Mouse (Mus musculus): ENCODE measurements around the gene Relb. TPM values are rescaled to one million over a fixed set of nuclear protein-coding genes. Genes with fewer than 3 reads are reported as not detected.

Gene Relb
- polyA plus RNA-seq, 1 experiment from 2014 or later: 5.9 TPM

DNA sequence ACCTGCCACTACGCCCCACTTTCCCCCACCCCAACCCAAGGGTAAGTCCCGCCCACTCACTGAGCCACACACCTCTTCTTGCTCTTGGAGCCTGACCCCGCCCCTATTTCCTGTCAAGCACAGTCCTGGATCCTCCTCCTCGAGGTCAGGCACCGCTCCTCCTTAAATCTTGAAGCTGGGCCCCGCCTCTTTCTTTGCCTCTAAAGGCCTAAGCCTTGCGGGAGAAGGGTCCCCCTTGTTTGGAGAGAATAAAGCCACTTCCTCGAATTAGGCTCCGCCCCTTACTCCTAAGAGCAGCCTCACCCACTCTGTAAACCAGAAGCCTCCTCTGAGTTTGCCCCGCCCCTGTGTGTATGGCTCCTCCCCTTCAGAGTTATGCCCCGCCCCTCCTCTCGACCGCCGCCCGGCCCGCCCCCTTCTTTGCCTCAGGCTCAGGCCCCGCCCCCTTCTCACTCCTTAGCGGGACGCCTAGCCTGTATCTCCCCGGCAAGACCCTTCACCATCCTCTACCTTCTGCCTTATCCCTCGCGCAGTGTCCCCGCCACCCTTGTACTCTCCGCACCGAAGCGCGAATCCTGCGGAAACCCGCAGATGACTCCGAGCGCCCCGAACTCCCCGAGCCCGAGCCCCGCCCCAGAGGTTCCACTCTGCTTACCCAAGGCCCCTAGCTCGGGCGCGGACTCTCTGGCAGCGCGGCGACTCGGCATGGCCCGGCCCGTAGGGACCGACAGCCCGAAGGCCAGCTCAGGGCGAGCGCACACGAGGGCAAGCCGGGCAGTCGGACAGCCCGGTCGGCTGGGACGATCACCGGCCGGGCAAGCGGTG is 490 bp downstream of the Relb start:
- Histone ChIP-seq H3K27me3 (0 out of 2 replicates have a peak, but pooled peaks cover 2% of the 10 kb centered on the region), H3K9ac (peak overlapping the region; percentile 59), H3K36me3 (peaks cover 18% of the 10 kb centered on the region), H3K4me1 (peaks cover 4% of the 10 kb centered on the region; the same call in 1 of the 2 replicates), H3K9me3 (replicated peaks) (no peaks in the 10 kb centered on the region), H3K4me2 (replicated peaks) (peak overlapping the region; percentile 93), H3K4me3 (peak overlapping the region; percentile 80), H3K27ac (peak overlapping the region; percentile 84)
- under 1% methylated on average over 57 of the region's 57 CpGs for WGBS
- peak; percentile 91 for ATAC-seq (ENCODE audit: low FRiP score)

GRCm38 (mm10) chr7:19628192-19628535 is 1.1 kb downstream of the Relb start:
- no peak for ATAC-seq (ENCODE audit: low FRiP score)
- peak overlapping the region; percentile 80 for H3K4me3 ChIP-seq
- H3K9ac ChIP-seq: no peak overlapping the region
- peak overlapping the region; percentile 93 for H3K4me2 ChIP-seq (replicated peaks)
- 0 out of 2 replicates have a peak, but pooled peaks cover 2% of the 10 kb centered on the region for H3K27me3 ChIP-seq
- H3K36me3 ChIP-seq: peaks cover 12% of the 10 kb centered on the region
- H3K9me3 ChIP-seq (replicated peaks): no peaks in the 10 kb centered on the region
- H3K27ac ChIP-seq: peak overlapping the region; percentile 84; the same call in 1 of the 2 replicates
- peaks cover 4% of the 10 kb centered on the region; the same call in 1 of the 2 replicates for H3K4me1 ChIP-seq
- WGBS: 15% methylated on average over 17 of the region's 17 CpGs

DNA sequence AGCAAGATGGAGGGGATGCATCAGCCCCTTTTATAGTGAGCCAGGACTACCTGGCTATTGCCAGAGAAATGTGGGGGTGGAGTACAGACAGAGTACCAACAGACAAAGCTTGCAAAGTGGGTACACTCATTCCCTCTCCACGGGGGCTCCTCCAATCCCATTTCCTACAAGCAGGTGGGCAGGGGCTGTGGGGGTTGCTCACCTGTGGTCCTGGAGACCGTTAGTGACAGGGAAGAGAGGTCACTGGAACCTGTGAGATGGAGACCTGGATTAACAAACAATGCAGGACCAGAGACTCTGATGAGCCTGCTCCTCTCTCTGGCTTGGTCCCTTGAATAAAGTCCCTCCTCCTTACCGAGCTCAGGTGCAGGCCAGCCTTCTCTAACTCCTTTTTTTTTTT is 1.5 kb downstream of the Relb start:
- peaks cover 8% of the 10 kb centered on the region for H3K36me3 ChIP-seq
- no peak for ATAC-seq (ENCODE audit: low FRiP score)
- H3K9ac ChIP-seq: no peak overlapping the region
- H3K4me3 ChIP-seq: no peak overlapping the region
- peaks cover 4% of the 10 kb centered on the region; the same call in 1 of the 2 replicates for H3K4me1 ChIP-seq
- peak overlapping the region; percentile 93; the same call in 1 of the 2 replicates for H3K4me2 ChIP-seq (replicated peaks)
- no peak overlapping the region for H3K27ac ChIP-seq
- 67% methylated on average over 3 of the region's 3 CpGs for WGBS
- H3K9me3 ChIP-seq (replicated peaks): no peaks in the 10 kb centered on the region
- 0 out of 2 replicates have a peak, but pooled peaks cover 2% of the 10 kb centered on the region for H3K27me3 ChIP-seq

- H3K27ac ChIP-seq: no peak overlapping the region
- H3K27me3 ChIP-seq: peaks cover 3% of the 10 kb centered on the region; the same call in 1 of the 2 replicates
- H3K4me3 ChIP-seq: no peak overlapping the region
- H3K9ac ChIP-seq: no peak overlapping the region
- H3K9me3 ChIP-seq (replicated peaks): no peaks in the 10 kb centered on the region
- ATAC-seq (ENCODE audit: low FRiP score): no peak
- H3K36me3 ChIP-seq: no peaks in the 10 kb centered on the region
- H3K4me1 ChIP-seq: peaks cover 5% of the 10 kb centered on the region; the same call in 1 of the 2 replicates
- H3K4me2 ChIP-seq (replicated peaks): no peak overlapping the region
- 71% methylated on average over 2 of the region's 2 CpGs for WGBS
Measured at GRCm38 (mm10) chr7:19623433-19623832, 5.8 kb downstream of the Relb start.

GRCm38 (mm10) chr7:19622241-19622640 is 7.0 kb downstream of the Relb start:
- no peak overlapping the region for H3K27ac ChIP-seq
- H3K4me1 ChIP-seq: peaks cover 5% of the 10 kb centered on the region; the same call in 1 of the 2 replicates
- no peak overlapping the region for H3K9ac ChIP-seq
- no peak for ATAC-seq (ENCODE audit: low FRiP score)
- no peak overlapping the region for H3K4me2 ChIP-seq (replicated peaks)
- H3K4me3 ChIP-seq: no peak overlapping the region
- no peaks in the 10 kb centered on the region for H3K9me3 ChIP-seq (replicated peaks)
- WGBS: 39% methylated on average over 6 of the region's 6 CpGs
- H3K36me3 ChIP-seq: no peaks in the 10 kb centered on the region
- peaks cover 3% of the 10 kb centered on the region; the same call in 1 of the 2 replicates for H3K27me3 ChIP-seq

DNA sequence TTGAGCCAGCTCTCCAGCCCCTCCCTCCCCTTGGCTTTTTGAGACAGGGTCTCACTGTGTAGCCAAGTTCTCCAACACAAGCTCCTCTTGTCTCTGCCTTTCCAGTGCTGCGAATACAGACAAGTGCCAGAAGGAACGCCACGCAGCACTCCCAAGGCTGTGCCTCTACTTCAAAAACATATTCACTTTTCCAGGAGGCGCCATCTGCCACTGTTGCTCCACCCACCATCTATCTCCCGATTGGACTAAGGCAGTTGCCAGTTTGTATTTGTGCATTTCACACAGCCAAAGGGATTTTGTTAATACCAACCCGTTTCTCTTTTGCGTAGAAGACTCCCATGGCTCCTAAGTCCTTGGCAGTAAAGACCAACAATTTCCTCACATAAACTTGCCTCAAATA is 8.4 kb downstream of the Relb start:
- Histone ChIP-seq H3K4me2 (replicated peaks) (no peak overlapping the region), H3K4me3 (no peak overlapping the region), H3K9ac (no peak overlapping the region), H3K27ac (no peak overlapping the region), H3K9me3 (replicated peaks) (no peaks in the 10 kb centered on the region), H3K36me3 (no peaks in the 10 kb centered on the region), H3K4me1 (peaks cover 5% of the 10 kb centered on the region; the same call in 1 of the 2 replicates), H3K27me3 (peaks cover 3% of the 10 kb centered on the region; the same call in 1 of the 2 replicates)
- ATAC-seq (ENCODE audit: low FRiP score): no peak
- 94% methylated on average over 7 of the region's 7 CpGs for WGBS

- H3K27ac ChIP-seq: peak overlapping the region; percentile 58; the same call in 1 of the 2 replicates
- peak overlapping the region; percentile 57 for H3K4me2 ChIP-seq (replicated peaks)
- H3K4me1 ChIP-seq: peaks cover 5% of the 10 kb centered on the region; the same call in 1 of the 2 replicates
- no peaks in the 10 kb centered on the region for H3K36me3 ChIP-seq
- no peaks in the 10 kb centered on the region for H3K9me3 ChIP-seq (replicated peaks)
- peak; percentile 85 for ATAC-seq (ENCODE audit: low FRiP score)
- H3K9ac ChIP-seq: peak overlapping the region; percentile 51
- peaks cover 3% of the 10 kb centered on the region; the same call in 1 of the 2 replicates for H3K27me3 ChIP-seq
- WGBS: 4% methylated on average over 35 of the region's 35 CpGs
- H3K4me3 ChIP-seq: peak overlapping the region; percentile 33
Measured at GRCm38 (mm10) chr7:19619004-19619801, 10.0 kb downstream of the Relb start.

DNA sequence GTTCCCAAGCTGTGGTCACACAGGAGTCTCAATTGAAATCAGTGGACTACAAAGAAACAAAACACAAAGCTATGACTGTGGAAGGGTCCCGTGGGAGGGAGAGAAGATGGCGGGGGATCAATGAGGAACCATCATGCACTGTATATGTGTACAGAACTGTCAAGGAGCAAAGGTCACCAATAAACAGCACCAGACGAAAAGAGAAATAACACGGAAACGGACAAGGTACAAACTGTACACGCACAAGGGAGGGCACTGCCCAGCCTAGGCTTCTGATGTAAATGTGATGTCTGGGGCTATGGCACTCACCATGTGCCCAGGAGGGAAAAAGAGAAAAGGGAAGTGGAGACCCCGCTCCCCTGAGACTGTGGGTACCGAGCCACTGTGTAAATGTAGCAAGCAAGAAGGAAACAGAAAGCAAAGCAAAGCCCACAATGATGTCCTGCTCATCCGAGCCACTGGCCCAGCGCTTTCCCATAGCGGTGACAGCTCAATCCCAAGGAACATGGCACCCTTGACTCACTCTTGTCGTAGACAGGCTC is 14.1 kb downstream of the Relb start:
- Histone ChIP-seq H3K36me3 (no peaks in the 10 kb centered on the region), H3K9ac (no peak overlapping the region), H3K4me1 (peaks cover 5% of the 10 kb centered on the region; the same call in 1 of the 2 replicates), H3K4me2 (replicated peaks) (no peak overlapping the region), H3K4me3 (no peak overlapping the region), H3K27ac (no peak overlapping the region), H3K27me3 (peaks cover under 1% of the 10 kb centered on the region; the same call in 1 of the 2 replicates), H3K9me3 (replicated peaks) (no peaks in the 10 kb centered on the region)
- 92% methylated on average over 12 of the region's 12 CpGs for WGBS
- no peak for ATAC-seq (ENCODE audit: low FRiP score)

- H3K27me3 ChIP-seq: no peaks in the 10 kb centered on the region
- H3K27ac ChIP-seq: no peak overlapping the region
- H3K9me3 ChIP-seq (replicated peaks): no peaks in the 10 kb centered on the region
- H3K4me3 ChIP-seq: no peak overlapping the region
- no peak overlapping the region for H3K9ac ChIP-seq
- 76% methylated on average over 5 of the region's 5 CpGs for WGBS
- ATAC-seq (ENCODE audit: low FRiP score): no peak
- H3K4me2 ChIP-seq (replicated peaks): no peak overlapping the region
- H3K36me3 ChIP-seq: no peaks in the 10 kb centered on the region
- no peaks in the 10 kb centered on the region for H3K4me1 ChIP-seq
Measured at GRCm38 (mm10) chr7:19610969-19611368, 18.3 kb downstream of the Relb start.

- H3K4me1 ChIP-seq: no peaks in the 10 kb centered on the region
- no peaks in the 10 kb centered on the region for H3K36me3 ChIP-seq
- H3K9ac ChIP-seq: no peak overlapping the region
- no peak overlapping the region for H3K4me2 ChIP-seq (replicated peaks)
- 91% methylated on average over 12 of the region's 12 CpGs for WGBS
- no peaks in the 10 kb centered on the region for H3K27me3 ChIP-seq
- no peak overlapping the region for H3K27ac ChIP-seq
- no peak for ATAC-seq (ENCODE audit: low FRiP score)
- no peak overlapping the region for H3K4me3 ChIP-seq
- no peaks in the 10 kb centered on the region for H3K9me3 ChIP-seq (replicated peaks)
Measured at GRCm38 (mm10) chr7:19609641-19610332, 19.5 kb downstream of the Relb start.

DNA sequence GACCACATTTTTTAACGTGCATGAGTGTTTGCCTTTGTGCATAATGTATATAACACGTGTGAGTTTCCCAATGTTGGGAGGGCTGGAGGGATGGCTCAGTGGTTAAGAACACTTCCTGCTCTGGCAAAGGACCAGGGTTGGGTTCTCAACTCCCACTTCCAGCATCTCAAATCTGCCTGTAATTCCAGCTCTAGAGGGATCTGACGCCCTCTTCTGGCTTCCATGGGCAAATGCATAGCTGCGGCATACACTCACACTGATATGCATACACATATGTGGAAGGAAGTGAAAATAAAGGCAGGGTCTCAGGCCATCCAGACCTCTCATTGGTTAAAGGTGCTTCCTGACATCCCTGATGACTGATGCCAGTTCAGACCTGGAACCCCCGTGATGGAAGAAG is 21.9 kb downstream of the Relb start:
- Histone ChIP-seq H3K9ac (no peak overlapping the region), H3K27ac (no peak overlapping the region), H3K27me3 (no peaks in the 10 kb centered on the region), H3K4me2 (replicated peaks) (no peak overlapping the region), H3K4me3 (no peak overlapping the region), H3K9me3 (replicated peaks) (no peaks in the 10 kb centered on the region), H3K36me3 (0 out of 2 replicates have a peak, but pooled peaks cover 3% of the 10 kb centered on the region), H3K4me1 (peaks cover 15% of the 10 kb centered on the region)
- 80% methylated on average over 5 of the region's 5 CpGs for WGBS
- ATAC-seq (ENCODE audit: low FRiP score): no peak
